Mouse (Mus musculus): ENCODE data around the gene Pygb. TPM values are rescaled to one million over a fixed set of nuclear protein-coding genes. Genes with fewer than 3 reads are reported as not detected.

Pygb gene
- polyA plus RNA-seq, 1 experiment from 2014 or later, result 28.8 TPM

GRCm38 (mm10) chr2:150793320-150793719 is 6.8 kb downstream of the Pygb start:
- WGBS (ENCODE audit: insufficient replicate concordance), result 64% methylated on average over 4 of the region's 4 CpGs

GRCm38 (mm10) chr2:150798084-150798483 is 11.5 kb downstream of the Pygb start:
- 68% methylated on average over 7 of the region's 7 CpGs for WGBS (ENCODE audit: insufficient replicate concordance)
- no peak overlapping the region for H3K9ac ChIP-seq
- no peaks in the 10 kb centered on the region for H3K27me3 ChIP-seq
- H3K36me3 ChIP-seq (replicated peaks), result peaks cover 40% of the 10 kb centered on the region
- H3K27ac ChIP-seq (replicated peaks), result no peak overlapping the region
- no peaks in the 10 kb centered on the region for H3K9me3 ChIP-seq (replicated peaks)
- no peaks in the 10 kb centered on the region for H3K4me1 ChIP-seq (replicated peaks)
- no peak for ATAC-seq (ENCODE audit: insufficient read depth)
- H3K4me3 ChIP-seq (replicated peaks), result no peak overlapping the region
- no peak overlapping the region for H3K4me2 ChIP-seq

More at GRCm38 (mm10) chr2:150793320-150793719, 6.8 kb downstream of the Pygb start:
- H3K9ac ChIP-seq, result no peak overlapping the region
- no peak overlapping the region for H3K4me3 ChIP-seq (replicated peaks)
- H3K27ac ChIP-seq (replicated peaks), result no peak overlapping the region
- no peaks in the 10 kb centered on the region for H3K9me3 ChIP-seq (replicated peaks)
- peaks cover 9% of the 10 kb centered on the region; the same call in 1 of the 2 replicates for H3K4me1 ChIP-seq (replicated peaks)
- ATAC-seq (ENCODE audit: insufficient read depth), result no peak
- H3K27me3 ChIP-seq, result no peaks in the 10 kb centered on the region
- peaks cover 24% of the 10 kb centered on the region; the same call in 1 of the 2 replicates for H3K36me3 ChIP-seq (replicated peaks)
- no peak overlapping the region for H3K4me2 ChIP-seq

GRCm38 (mm10) chr2:150800616-150801015 is 14.1 kb downstream of the Pygb start:
- no peak overlapping the region for H3K4me3 ChIP-seq (replicated peaks)
- no peaks in the 10 kb centered on the region for H3K9me3 ChIP-seq (replicated peaks)
- H3K4me2 ChIP-seq, result no peak overlapping the region
- H3K36me3 ChIP-seq (replicated peaks), result peaks cover 36% of the 10 kb centered on the region
- ATAC-seq (ENCODE audit: insufficient read depth), result no peak
- H3K27ac ChIP-seq (replicated peaks), result no peak overlapping the region
- 75% methylated on average over 5 of the region's 5 CpGs for WGBS (ENCODE audit: insufficient replicate concordance)
- H3K4me1 ChIP-seq (replicated peaks), result no peaks in the 10 kb centered on the region
- no peaks in the 10 kb centered on the region for H3K27me3 ChIP-seq
- no peak overlapping the region for H3K9ac ChIP-seq

- no peaks in the 10 kb centered on the region for H3K9me3 ChIP-seq (replicated peaks)
- 57% methylated on average over 1 of the region's 1 CpGs for WGBS (ENCODE audit: insufficient replicate concordance)
- no peak overlapping the region for H3K4me3 ChIP-seq (replicated peaks)
- H3K9ac ChIP-seq, result no peak overlapping the region
- H3K4me1 ChIP-seq (replicated peaks), result no peaks in the 10 kb centered on the region
- H3K27ac ChIP-seq (replicated peaks), result no peak overlapping the region
- H3K36me3 ChIP-seq (replicated peaks), result peaks cover 36% of the 10 kb centered on the region
- no peak overlapping the region for H3K4me2 ChIP-seq
- no peaks in the 10 kb centered on the region for H3K27me3 ChIP-seq
- no peak for ATAC-seq (ENCODE audit: insufficient read depth)
Measured at GRCm38 (mm10) chr2:150803035-150803434, 16.5 kb downstream of the Pygb start.

- H3K9ac ChIP-seq, result no peak overlapping the region
- H3K4me1 ChIP-seq (replicated peaks), result 0 out of 2 replicates have a peak, but pooled peaks cover 2% of the 10 kb centered on the region
- H3K4me3 ChIP-seq (replicated peaks), result no peak overlapping the region
- H3K9me3 ChIP-seq (replicated peaks), result no peaks in the 10 kb centered on the region
- no peak overlapping the region for H3K4me2 ChIP-seq
- 67% methylated on average over 6 of the region's 6 CpGs for WGBS (ENCODE audit: insufficient replicate concordance)
- no peak overlapping the region for H3K27ac ChIP-seq (replicated peaks)
- ATAC-seq (ENCODE audit: insufficient read depth), result no peak
- H3K36me3 ChIP-seq (replicated peaks), result peaks cover 57% of the 10 kb centered on the region
- H3K27me3 ChIP-seq, result no peaks in the 10 kb centered on the region
Measured at GRCm38 (mm10) chr2:150808381-150808780, 21.8 kb downstream of the Pygb start.

- 0 out of 2 replicates have a peak, but pooled peaks cover 2% of the 10 kb centered on the region for H3K4me1 ChIP-seq (replicated peaks)
- H3K9me3 ChIP-seq (replicated peaks), result no peaks in the 10 kb centered on the region
- no peak for ATAC-seq (ENCODE audit: insufficient read depth)
- H3K4me3 ChIP-seq (replicated peaks), result no peak overlapping the region
- no peak overlapping the region for H3K9ac ChIP-seq
- no peak overlapping the region for H3K27ac ChIP-seq (replicated peaks)
- H3K4me2 ChIP-seq, result no peak overlapping the region
- 76% methylated on average over 6 of the region's 6 CpGs for WGBS (ENCODE audit: insufficient replicate concordance)
- H3K36me3 ChIP-seq (replicated peaks), result peaks cover 62% of the 10 kb centered on the region
- H3K27me3 ChIP-seq, result no peaks in the 10 kb centered on the region
Measured at GRCm38 (mm10) chr2:150808812-150809211, 22.3 kb downstream of the Pygb start.

GRCm38 (mm10) chr2:150810603-150811002 is 24.1 kb downstream of the Pygb start:
- H3K4me1 ChIP-seq (replicated peaks), result 0 out of 2 replicates have a peak, but pooled peaks cover 2% of the 10 kb centered on the region
- no peak for ATAC-seq (ENCODE audit: insufficient read depth)

GRCm38 (mm10) chr2:150812816-150813215 is 26.3 kb downstream of the Pygb start:
- H3K9ac ChIP-seq, result no peak overlapping the region
- 0 out of 2 replicates have a peak, but pooled peaks cover 2% of the 10 kb centered on the region for H3K4me1 ChIP-seq (replicated peaks)
- H3K36me3 ChIP-seq (replicated peaks), result peaks cover 73% of the 10 kb centered on the region
- 75% methylated on average over 6 of the region's 6 CpGs for WGBS (ENCODE audit: insufficient replicate concordance)
- no peak overlapping the region for H3K4me3 ChIP-seq (replicated peaks)
- H3K9me3 ChIP-seq (replicated peaks), result no peaks in the 10 kb centered on the region
- no peak overlapping the region for H3K27ac ChIP-seq (replicated peaks)
- no peak for ATAC-seq (ENCODE audit: insufficient read depth)
- H3K27me3 ChIP-seq, result no peaks in the 10 kb centered on the region
- no peak overlapping the region for H3K4me2 ChIP-seq

More at GRCm38 (mm10) chr2:150810603-150811002, 24.1 kb downstream of the Pygb start:
- 37% methylated on average over 5 of the region's 5 CpGs for WGBS (ENCODE audit: insufficient replicate concordance)
- no peak overlapping the region for H3K27ac ChIP-seq (replicated peaks)
- no peak overlapping the region for H3K9ac ChIP-seq
- H3K27me3 ChIP-seq, result no peaks in the 10 kb centered on the region
- H3K4me3 ChIP-seq (replicated peaks), result no peak overlapping the region
- no peaks in the 10 kb centered on the region for H3K9me3 ChIP-seq (replicated peaks)
- no peak overlapping the region for H3K4me2 ChIP-seq
- H3K36me3 ChIP-seq (replicated peaks), result peaks cover 69% of the 10 kb centered on the region

- no peak overlapping the region for H3K9ac ChIP-seq
- no peaks in the 10 kb centered on the region for H3K4me1 ChIP-seq (replicated peaks)
- H3K4me2 ChIP-seq, result no peak overlapping the region
- H3K4me3 ChIP-seq (replicated peaks), result no peak overlapping the region
- no peak for ATAC-seq (ENCODE audit: insufficient read depth)
- WGBS (ENCODE audit: insufficient replicate concordance), result 80% methylated on average over 18 of the region's 18 CpGs
- H3K27me3 ChIP-seq, result no peaks in the 10 kb centered on the region
- no peak overlapping the region for H3K27ac ChIP-seq (replicated peaks)
- H3K36me3 ChIP-seq (replicated peaks), result peaks cover 73% of the 10 kb centered on the region
- no peaks in the 10 kb centered on the region for H3K9me3 ChIP-seq (replicated peaks)
Measured at GRCm38 (mm10) chr2:150816676-150817402, 30.3 kb downstream of the Pygb start.

GRCm38 (mm10) chr2:150818742-150819141 is 32.2 kb downstream of the Pygb start:
- Histone ChIP-seq H3K4me2 (no peak overlapping the region), H3K27ac (replicated peaks) (no peak overlapping the region), H3K4me3 (replicated peaks) (no peak overlapping the region), H3K4me1 (replicated peaks) (no peaks in the 10 kb centered on the region), H3K9me3 (replicated peaks) (no peaks in the 10 kb centered on the region), H3K27me3 (no peaks in the 10 kb centered on the region), H3K36me3 (replicated peaks) (peaks cover 71% of the 10 kb centered on the region), H3K9ac (no peak overlapping the region)
- WGBS (ENCODE audit: insufficient replicate concordance), result 76% methylated on average over 8 of the region's 8 CpGs
- ATAC-seq (ENCODE audit: insufficient read depth), result no peak

GRCm38 (mm10) chr2:150820720-150821119 is 34.2 kb downstream of the Pygb start:
- Histone ChIP-seq H3K9ac (no peak overlapping the region), H3K4me3 (replicated peaks) (no peak overlapping the region), H3K36me3 (replicated peaks) (peaks cover 68% of the 10 kb centered on the region), H3K4me2 (no peak overlapping the region), H3K27ac (replicated peaks) (no peak overlapping the region), H3K4me1 (replicated peaks) (no peaks in the 10 kb centered on the region), H3K27me3 (no peaks in the 10 kb centered on the region), H3K9me3 (replicated peaks) (no peaks in the 10 kb centered on the region)
- ATAC-seq (ENCODE audit: insufficient read depth), result no peak
- WGBS (ENCODE audit: insufficient replicate concordance), result 71% methylated on average over 8 of the region's 8 CpGs

All from liver, embryonic 15.5 days (tissue).